Mouse (Mus musculus) CD4-positive, CD25-positive, alpha-beta regulatory T cell, adult 2 months (primary cell): ENCODE data around the gene Luc7l.
"Not testable (repeated sequence)": the region's sequence is repeated elsewhere in the genome, so short reads cannot be mapped to it uniquely, and the experiment has no call there.

Experiments used
- DNase-seq: peaks from one replicate; pipeline ENCODE4 v3.0.0-alpha.2; 2012; ENCODE audit warnings: low read depth, low spot score

Luc7l gene

GRCm38 (mm10) chr17:26253399-26253798 lies 703 bp downstream of the Luc7l start:
- DNase-seq = no peak

- no peak for DNase-seq
Observed at GRCm38 (mm10) chr17:26255313-26255712, 2.6 kb downstream of the Luc7l start.

GRCm38 (mm10) chr17:26261826-26262225 lies 9.1 kb downstream of the Luc7l start:
- peak; percentile 47 for DNase-seq

GRCm38 (mm10) chr17:26262384-26262783 lies 9.7 kb downstream of the Luc7l start:
- DNase-seq = no peak

GRCm38 (mm10) chr17:26268851-26269250 lies 16.2 kb downstream of the Luc7l start:
- DNase-seq = peak; percentile 33

- DNase-seq = not testable (repeated sequence)
Observed at GRCm38 (mm10) chr17:26269577-26269976, 16.9 kb downstream of the Luc7l start.

GRCm38 (mm10) chr17:26272586-26272985 lies 19.9 kb downstream of the Luc7l start:
- DNase-seq = no peak

- DNase-seq = no peak
Observed at GRCm38 (mm10) chr17:26275933-26276332, 23.2 kb downstream of the Luc7l start.

GRCm38 (mm10) chr17:26276711-26277110 lies 24.0 kb downstream of the Luc7l start:
- DNase-seq = peak; percentile 60

- no peak for DNase-seq
Observed at GRCm38 (mm10) chr17:26286199-26286955, 33.7 kb downstream of the Luc7l start.

GRCm38 (mm10) chr17:26289475-26289874 lies 36.8 kb downstream of the Luc7l start:
- DNase-seq = no peak

GRCm38 (mm10) chr17:26298318-26298717 lies 45.6 kb downstream of the Luc7l start:
- not testable (repeated sequence) for DNase-seq

GRCm38 (mm10) chr17:26314291-26314690 lies 61.6 kb downstream of the Luc7l start:
- DNase-seq = peak; percentile 12

- no peak for DNase-seq
Observed at GRCm38 (mm10) chr17:26315474-26315873, 62.8 kb downstream of the Luc7l start.

GRCm38 (mm10) chr17:26318441-26318840 lies 65.7 kb downstream of the Luc7l start:
- DNase-seq = no peak
